Mouse (Mus musculus) intestine, postnatal 0 days (tissue): ENCODE results near the gene Sec61a2. TPM values are rescaled to one million over a fixed set of nuclear protein-coding genes. Genes with fewer than 3 reads are reported as not detected.

Experiments
- ATAC-seq: fragments of 200-750 bp; cut with Nextera tagmentation; 2 replicates; pipeline ENCODE4 v1.8.0; 2017; ENCODE audit warnings: mild to moderate bottlenecking, moderate TSS enrichment, moderate library complexity
- H3K27ac ChIP-seq: fragments of 300-500 bp; sonication (generic); 2 replicates; pipeline ENCODE4 v1.5.1; 2014; ENCODE audit warnings: mild to moderate bottlenecking, low read depth, low read length, moderate library complexity
- H3K27me3 ChIP-seq: fragments of 300-500 bp; sonication (generic); replicated peaks from 2 replicates; pipeline ENCODE4 v1.6.1; 2014; ENCODE audit warnings: low read length, mixed read lengths; ENCODE audit not compliant: control insufficient read depth, insufficient read depth
- H3K36me3 ChIP-seq: fragments of 300-500 bp; sonication (generic); 2 replicates; pipeline ENCODE4 v1.6.1; 2014; ENCODE audit warnings: mild to moderate bottlenecking, moderate library complexity; ENCODE audit not compliant: control insufficient read depth, insufficient read depth
- H3K4me1 ChIP-seq: fragments of 300-500 bp; sonication (generic); replicated peaks from 2 replicates; pipeline ENCODE4 v1.6.1; 2014; ENCODE audit warnings: antibody characterized with exemption, low read length, mixed read lengths; ENCODE audit not compliant: control insufficient read depth, insufficient read depth
- H3K4me2 ChIP-seq: fragments of 300-500 bp; sonication (generic); replicated peaks from 2 replicates; pipeline ENCODE4 v1.6.1; 2014; ENCODE audit warnings: low read depth, mild to moderate bottlenecking, moderate library complexity
- H3K4me3 ChIP-seq: fragments of 300-500 bp; sonication (generic); 2 replicates; pipeline ENCODE4 v1.5.1; 2014; ENCODE audit warnings: low read depth, low read length
- H3K9ac ChIP-seq: fragments of 300-500 bp; sonication (generic); 2 replicates; pipeline ENCODE4 v1.6.1; 2014; ENCODE audit warnings: mild to moderate bottlenecking, low read depth, low read length
- H3K9me3 ChIP-seq: fragments of 300-500 bp; sonication (generic); 2 replicates; pipeline ENCODE4 v1.6.1; 2016; ENCODE audit warnings: mixed run types; ENCODE audit not compliant: control insufficient read depth
- CTCF ChIP-seq: sonication (generic); IDR thresholded peaks from 2 replicates; pipeline ENCODE4 v1.5.1; 2016; ENCODE audit warnings: low read depth, mild to moderate bottlenecking, control low read depth, antibody characterized with exemption, moderate library complexity
- WGBS: fragments of 180-500 bp; shearing (Covaris S2); extraction: QIAGEN DNeasy Blood & Tissue Kit; methylation state at CpG from one replicate; pipeline ENCODE4 v1.1.7; 2014; 5-methylcytosine and 5-hydroxymethylcytosine counted together
- polyA plus RNA-seq: library from polyadenylated mRNA; unstranded; fragments of >200 nt; fragmentation: Nextera tagmentation; extraction: Ambion mirVana; gene quantifications from 2 replicates; pipeline ENCODE4 v1.2.1, GENCODE M21; 2015

Sec61a2 gene
- 17.4 and 17.5 TPM in 2 replicates for polyA plus RNA-seq

DNA sequence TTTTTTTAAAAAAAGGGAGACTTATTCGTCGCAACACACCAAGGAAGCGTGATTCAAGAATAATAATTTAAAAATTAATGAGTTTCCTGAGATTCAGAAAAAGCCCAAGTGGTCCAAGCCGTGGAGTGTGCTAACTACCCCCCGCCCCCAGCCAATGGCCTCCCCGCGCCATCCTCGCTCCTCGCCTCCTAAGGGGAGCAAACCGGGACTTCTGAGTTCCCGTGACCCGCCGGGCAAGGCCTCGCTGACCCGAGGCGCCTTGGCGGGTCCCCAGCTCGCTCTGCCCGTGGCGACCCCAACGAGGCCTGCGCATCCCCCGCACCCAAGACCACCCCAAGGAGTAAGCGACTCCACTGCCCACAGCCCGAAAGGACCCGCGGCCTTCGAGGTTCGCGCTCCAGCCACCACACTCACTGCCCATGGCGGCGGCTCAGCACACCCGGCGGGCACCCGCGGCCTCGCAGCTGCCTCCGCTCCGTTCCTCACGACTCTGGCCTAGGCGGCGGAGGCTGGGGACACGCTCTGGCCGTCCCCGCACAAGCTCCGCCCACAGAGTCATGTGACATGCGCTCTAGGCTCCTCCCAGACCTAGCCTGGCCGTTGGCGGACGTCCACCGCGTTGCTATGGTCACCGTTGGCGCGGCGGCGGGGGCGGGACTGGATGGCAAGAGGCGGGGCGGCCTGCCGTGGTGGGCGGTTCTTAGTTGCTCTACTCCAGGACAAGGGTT, at the start of gene Sec61a2:
Sec61a2 (minus strand) TSS at position 590 of the 728 bp plus-strand sequence.
- 0 out of 2 replicates have a peak, but pooled peaks cover 3% of the 10 kb centered on the region for H3K4me1 ChIP-seq
- under 1% methylated on average over 60 of the region's 62 CpGs for WGBS
- no peaks in the 10 kb centered on the region for H3K9me3 ChIP-seq
- peak within 1 kb of the TSS; percentile 88 for H3K4me3 ChIP-seq
- H3K9ac ChIP-seq = peak within 1 kb of the TSS; percentile 93
- TF ChIP-seq CTCF = peak; percentile 47
- H3K27ac ChIP-seq = peak within 1 kb of the TSS; percentile 88
- peak within 1 kb of the TSS; percentile 96 for H3K4me2 ChIP-seq
- peaks cover 16% of the 10 kb centered on the region for H3K36me3 ChIP-seq
- ATAC-seq = peak; percentile 98
- no peaks in the 10 kb centered on the region for H3K27me3 ChIP-seq

- Histone ChIP-seq H3K4me2 (peak overlapping the region; percentile 92), H3K4me1 (no peaks in the 10 kb centered on the region), H3K9ac (no peak overlapping the region), H3K9me3 (no peaks in the 10 kb centered on the region), H3K27ac (no peak overlapping the region), H3K27me3 (no peaks in the 10 kb centered on the region), H3K4me3 (peak overlapping the region; percentile 57), H3K36me3 (no peaks in the 10 kb centered on the region)
- TF ChIP-seq CTCF = no peak
- WGBS = 43% methylated on average over 4 of the region's 4 CpGs
- ATAC-seq = no peak
Observed at GRCm38 (mm10) chr2:5943071-5943470, 47.8 kb upstream of the Sec61a2 start.

DNA sequence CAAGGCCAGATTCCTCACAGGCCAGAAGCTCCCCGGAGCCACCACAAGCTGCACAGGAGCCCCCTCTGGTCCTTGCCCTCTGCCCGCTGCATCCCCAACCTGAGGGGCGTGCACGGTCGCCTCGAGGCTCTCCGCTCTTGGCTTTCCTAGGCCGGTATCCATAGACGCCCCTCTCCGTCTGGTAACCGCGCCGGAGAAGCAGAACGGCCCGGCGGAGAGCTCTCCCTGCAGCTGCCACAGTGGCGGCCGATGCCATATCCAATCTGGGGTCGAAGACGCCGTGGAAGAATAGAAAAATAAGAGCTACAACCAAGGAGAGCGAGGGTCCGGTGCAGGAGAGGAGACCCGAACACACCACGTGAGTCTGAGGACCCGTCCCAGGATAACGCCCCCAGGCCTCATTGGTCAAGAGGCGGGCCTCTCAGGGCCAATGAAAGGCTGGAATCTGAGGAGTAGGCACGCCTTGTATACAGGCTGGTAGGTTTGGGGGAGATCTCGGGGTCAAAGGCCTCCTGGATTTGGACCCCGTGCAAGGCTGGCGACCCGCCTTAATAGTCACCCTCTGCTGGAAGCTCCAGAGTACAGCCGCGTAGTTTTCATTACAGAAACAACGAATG, 47.3 kb upstream of the Sec61a2 start, which contains the start of gene Dhtkd1:
Dhtkd1 (minus strand) TSS at position 377 of the 617 bp plus-strand sequence.
- under 1% methylated on average over 36 of the region's 36 CpGs for WGBS
- Histone ChIP-seq H3K4me3 (peak within 1 kb of the TSS; percentile 57), H3K4me2 (peak within 1 kb of the TSS; percentile 92), H3K9me3 (no peaks in the 10 kb centered on the region), H3K9ac (peak within 1 kb of the TSS; percentile 69), H3K4me1 (no peaks in the 10 kb centered on the region), H3K36me3 (no peaks in the 10 kb centered on the region), H3K27me3 (no peaks in the 10 kb centered on the region), H3K27ac (no peak within 1 kb of the TSS)
- ATAC-seq = peak; percentile 78
- peak; percentile 54 for TF ChIP-seq CTCF

GRCm38 (mm10) chr2:5941861-5942415, 46.7 kb upstream of the Sec61a2 start:
- Histone ChIP-seq H3K4me3 (peak overlapping the region; percentile 57), H3K4me2 (peak overlapping the region; percentile 92), H3K27ac (no peak overlapping the region), H3K9ac (peak overlapping the region; percentile 69), H3K9me3 (no peaks in the 10 kb centered on the region), H3K4me1 (no peaks in the 10 kb centered on the region), H3K36me3 (no peaks in the 10 kb centered on the region), H3K27me3 (no peaks in the 10 kb centered on the region)
- no peak for ATAC-seq
- TF ChIP-seq CTCF = no peak
- 65% methylated on average over 11 of the region's 11 CpGs for WGBS

DNA sequence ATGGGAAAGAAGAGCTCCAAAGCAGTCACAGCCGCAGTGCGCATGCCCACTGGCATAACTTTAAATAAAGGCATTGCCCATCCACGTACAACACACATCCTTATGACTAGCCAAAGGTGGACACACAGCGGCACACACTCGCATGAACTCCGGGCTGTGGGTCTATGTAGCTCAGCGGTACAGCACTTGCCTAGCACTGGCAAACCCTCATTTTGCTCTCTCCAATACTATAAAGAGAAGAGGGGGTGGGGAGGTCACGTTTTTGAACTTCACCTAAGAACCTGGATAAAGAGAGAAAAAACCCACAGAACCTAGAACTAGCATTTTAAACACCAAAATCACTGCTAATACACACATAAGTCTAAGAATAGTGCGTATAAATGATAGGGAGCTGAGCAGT, 45.7 kb upstream of the Sec61a2 start:
- Histone ChIP-seq H3K27me3 (no peaks in the 10 kb centered on the region), H3K27ac (no peak overlapping the region), H3K4me1 (no peaks in the 10 kb centered on the region), H3K9me3 (no peaks in the 10 kb centered on the region), H3K36me3 (no peaks in the 10 kb centered on the region), H3K9ac (no peak overlapping the region), H3K4me3 (no peak overlapping the region), H3K4me2 (no peak overlapping the region)
- 94% methylated on average over 9 of the region's 9 CpGs for WGBS
- no peak for TF ChIP-seq CTCF
- ATAC-seq = no peak

GRCm38 (mm10) chr2:5939911-5940310, 44.7 kb upstream of the Sec61a2 start:
- no peak for ATAC-seq
- Histone ChIP-seq H3K9ac (no peak overlapping the region), H3K9me3 (no peaks in the 10 kb centered on the region), H3K4me3 (no peak overlapping the region), H3K4me1 (no peaks in the 10 kb centered on the region), H3K4me2 (no peak overlapping the region), H3K27ac (no peak overlapping the region), H3K27me3 (no peaks in the 10 kb centered on the region), H3K36me3 (no peaks in the 10 kb centered on the region)
- 85% methylated on average over 14 of the region's 14 CpGs for WGBS
- TF ChIP-seq CTCF = no peak
